Mouse (Mus musculus): ENCODE data around the gene Actn2.

- TF ChIP-seq CTCF (IDR thresholded peaks at IDR 0.05; ENCODE audit: low read depth) (no peak), EP300 (IDR thresholded peaks at IDR 0.05; ENCODE audit: low read depth) (no peak)
These were observed 113.0 kb downstream of the Actn2 start for GRCm38 (mm10) chr13:12227606-12228005.
